Mouse (Mus musculus): ENCODE results near the gene Ikzf2. TPM values are rescaled to one million over a fixed set of nuclear protein-coding genes. Genes with fewer than 3 reads are reported as not detected.

Gene Ikzf2
- 3.7 and 4.8 TPM in 2 replicates for polyA plus RNA-seq (2016; fragmentation: Nextera tagmentation; extraction: Ambion mirVana)

DNA sequence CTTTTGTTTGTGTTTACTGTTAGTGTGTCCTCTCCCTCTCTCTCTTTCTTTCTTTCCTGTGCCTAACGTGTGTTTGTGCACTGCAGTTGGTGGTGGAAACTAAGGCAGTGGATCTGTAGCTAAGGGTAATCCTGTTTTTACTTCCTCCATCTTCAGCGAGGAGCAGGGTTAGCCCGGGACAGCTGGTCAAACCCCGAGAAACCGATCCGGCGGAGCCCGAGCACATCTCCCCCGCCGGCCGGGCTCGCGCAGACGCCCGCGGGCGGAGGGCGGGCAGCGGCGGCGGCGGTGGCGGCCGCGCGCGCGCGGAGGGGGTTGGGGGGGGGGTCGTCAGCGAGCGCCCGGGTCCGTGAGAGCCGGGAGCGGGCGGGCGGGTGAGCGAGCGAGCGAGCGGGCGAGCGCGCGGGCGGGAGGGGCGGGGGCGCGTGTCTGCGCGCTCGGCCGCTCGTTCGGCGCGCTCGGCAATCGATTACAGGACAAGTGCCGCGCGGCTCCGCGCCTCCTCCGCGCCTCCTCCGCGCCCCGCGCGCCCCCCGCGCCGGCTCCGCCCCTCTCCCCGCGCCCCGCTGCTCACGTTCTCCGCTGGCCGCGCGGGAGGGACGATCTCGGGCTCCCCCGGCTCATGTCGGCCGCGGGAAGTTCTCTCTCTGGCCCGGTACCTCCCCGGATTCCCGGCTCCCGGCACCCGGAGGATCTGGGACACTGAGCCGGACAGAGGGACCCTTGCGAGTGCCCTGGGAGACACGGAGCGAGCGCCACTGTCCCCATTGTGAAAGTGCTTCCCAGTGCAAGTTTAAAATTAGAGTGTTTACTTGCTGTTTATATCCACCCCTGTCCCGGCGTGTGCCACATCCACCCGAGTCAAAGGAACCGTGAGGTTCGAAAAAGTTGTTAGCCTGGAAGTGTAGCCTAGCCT lies at the start of gene Ikzf2:
Gene Ikzf2, minus strand, starts transcription at position 170 of the 916 bp plus-strand sequence.
- H3K9me3 ChIP-seq: no peaks in the 10 kb centered on the region
- H3K4me3 ChIP-seq (replicated peaks): peak within 1 kb of the TSS; percentile 72
- ATAC-seq (ENCODE audit: insufficient number of reproducible peaks, insufficient read depth, low FRiP score, low TSS enrichment, low read depth): peak; percentile 80
- peak within 1 kb of the TSS; percentile 77 for H3K4me2 ChIP-seq
- WGBS: under 1% methylated on average over 92 of the region's 105 CpGs
- H3K27me3 ChIP-seq: peaks cover 10% of the 10 kb centered on the region; the same call in 1 of the 2 replicates
- peak within 1 kb of the TSS; percentile 75 for H3K9ac ChIP-seq (replicated peaks)
- H3K27ac ChIP-seq: peak within 1 kb of the TSS; percentile 75
- H3K4me1 ChIP-seq (replicated peaks): peaks cover 5% of the 10 kb centered on the region; the same call in 1 of the 2 replicates
- no peaks in the 10 kb centered on the region for H3K36me3 ChIP-seq

DNA sequence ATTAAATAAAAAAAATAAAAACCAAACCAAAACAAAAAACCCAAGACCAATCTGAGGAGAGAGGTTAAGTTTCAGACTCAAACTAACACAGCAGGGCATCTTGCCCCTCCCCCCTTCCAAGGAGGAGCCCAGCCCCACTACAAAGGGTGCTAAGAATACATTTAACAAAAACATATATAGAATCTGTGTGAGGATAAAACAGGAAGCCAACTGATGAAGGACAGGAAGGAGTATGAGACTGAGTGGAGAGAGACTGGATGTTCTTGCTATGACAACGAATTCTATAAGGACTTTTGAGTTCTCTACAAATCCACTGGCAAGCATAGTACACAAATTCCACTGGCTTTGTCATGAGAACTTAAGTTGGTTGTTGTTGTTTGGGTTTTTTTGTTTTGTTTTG lies 42.7 kb upstream of the Ikzf2 start:
- ATAC-seq (ENCODE audit: insufficient number of reproducible peaks, insufficient read depth, low FRiP score, low TSS enrichment, low read depth): no peak
- no peaks in the 10 kb centered on the region for H3K27me3 ChIP-seq
- WGBS: 56% methylated on average over 1 of the region's 1 CpGs

DNA sequence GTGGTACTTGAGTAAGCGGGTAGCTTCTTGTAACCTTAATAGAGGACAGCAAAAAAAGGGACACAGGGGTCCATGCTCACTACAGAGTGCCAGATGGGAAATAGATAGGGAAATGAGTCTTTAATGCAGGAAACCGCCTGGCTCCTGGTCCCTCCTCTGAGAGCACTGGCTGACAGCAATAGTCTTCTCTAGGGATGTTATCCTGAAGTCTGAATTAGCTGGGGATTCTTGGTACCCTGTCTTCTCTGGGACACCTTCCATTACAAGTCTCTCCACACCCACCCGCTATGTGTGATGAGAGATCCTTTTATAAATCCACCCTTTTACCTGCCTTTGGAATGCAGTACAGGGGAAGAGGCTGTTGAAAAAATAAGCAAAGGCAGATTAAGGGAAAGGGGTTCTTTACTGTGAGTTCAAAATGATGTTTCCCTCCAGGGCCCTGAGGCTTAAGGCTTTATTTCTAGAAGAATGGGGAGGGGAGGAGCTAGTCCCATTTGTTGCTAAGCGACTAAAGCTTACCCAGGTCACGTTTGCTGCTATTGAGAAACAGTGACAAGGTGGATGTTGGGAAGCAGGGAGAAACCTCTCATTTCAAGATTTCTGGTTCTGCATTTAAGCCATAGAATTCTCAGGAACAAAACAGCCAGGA lies 42.1 kb upstream of the Ikzf2 start:
- Histone ChIP-seq H3K9ac (replicated peaks) (no peak overlapping the region), H3K27me3 (no peaks in the 10 kb centered on the region), H3K27ac (no peak overlapping the region), H3K4me1 (replicated peaks) (no peaks in the 10 kb centered on the region), H3K4me2 (no peak overlapping the region), H3K9me3 (no peaks in the 10 kb centered on the region), H3K36me3 (no peaks in the 10 kb centered on the region), H3K4me3 (replicated peaks) (no peak overlapping the region)
- WGBS: 39% methylated on average over 5 of the region's 5 CpGs
- peak; percentile 47; the same call in 1 of the 2 replicates for ATAC-seq (ENCODE audit: insufficient number of reproducible peaks, insufficient read depth, low FRiP score, low TSS enrichment, low read depth)

More for the DNA sequence above, 42.7 kb upstream of the Ikzf2 start:
- Histone ChIP-seq H3K27ac (no peak overlapping the region), H3K36me3 (no peaks in the 10 kb centered on the region), H3K9ac (replicated peaks) (no peak overlapping the region), H3K4me1 (replicated peaks) (no peaks in the 10 kb centered on the region), H3K9me3 (no peaks in the 10 kb centered on the region), H3K4me2 (no peak overlapping the region), H3K4me3 (replicated peaks) (no peak overlapping the region)

DNA sequence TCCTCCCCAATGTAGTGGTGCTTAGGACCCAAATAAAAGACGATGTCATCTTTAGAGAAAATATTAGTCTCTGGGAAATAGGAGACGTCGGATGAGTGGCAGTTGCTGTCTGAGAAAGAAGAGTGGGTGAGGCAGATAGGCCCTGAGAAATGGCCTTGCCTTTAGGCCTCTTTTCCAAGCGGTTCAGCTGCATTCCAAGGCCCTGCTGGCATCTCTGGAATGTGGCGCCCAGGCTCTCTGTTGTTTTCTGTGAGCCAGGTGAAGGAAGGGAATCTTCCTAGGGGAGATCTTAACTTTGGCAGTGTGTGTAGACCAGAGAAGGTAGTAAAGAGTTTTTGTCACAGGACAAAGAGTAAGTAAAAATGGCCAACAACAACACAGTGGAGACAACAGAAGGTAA lies 40.9 kb upstream of the Ikzf2 start:
- Histone ChIP-seq H3K27me3 (no peaks in the 10 kb centered on the region), H3K9ac (replicated peaks) (no peak overlapping the region), H3K4me2 (no peak overlapping the region), H3K4me3 (replicated peaks) (no peak overlapping the region), H3K36me3 (no peaks in the 10 kb centered on the region), H3K9me3 (no peaks in the 10 kb centered on the region), H3K27ac (no peak overlapping the region), H3K4me1 (replicated peaks) (no peaks in the 10 kb centered on the region)
- ATAC-seq (ENCODE audit: insufficient number of reproducible peaks, insufficient read depth, low FRiP score, low TSS enrichment, low read depth): no peak
- 45% methylated on average over 5 of the region's 5 CpGs for WGBS

DNA sequence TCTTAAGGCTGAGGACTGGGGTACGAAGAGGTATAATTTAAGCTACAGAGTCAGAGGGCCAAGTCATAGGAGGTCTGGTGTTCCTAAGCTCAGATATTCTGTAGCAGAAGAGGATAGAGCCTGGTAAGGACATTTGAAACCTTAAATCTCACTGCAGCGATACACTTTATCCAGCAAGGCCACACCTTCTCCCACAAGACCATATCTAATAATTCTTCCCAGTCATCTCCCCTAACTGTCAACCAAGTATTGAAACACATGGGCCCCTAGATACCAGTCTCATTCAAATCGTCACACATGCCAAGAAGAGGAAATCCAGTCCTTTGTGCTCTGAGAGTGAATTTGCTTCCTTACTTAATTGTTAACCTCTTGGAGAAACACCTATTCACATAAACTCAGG lies 30.1 kb upstream of the Ikzf2 start:
- no peak overlapping the region for H3K4me3 ChIP-seq (replicated peaks)
- WGBS: 83% methylated on average over 3 of the region's 3 CpGs

DNA sequence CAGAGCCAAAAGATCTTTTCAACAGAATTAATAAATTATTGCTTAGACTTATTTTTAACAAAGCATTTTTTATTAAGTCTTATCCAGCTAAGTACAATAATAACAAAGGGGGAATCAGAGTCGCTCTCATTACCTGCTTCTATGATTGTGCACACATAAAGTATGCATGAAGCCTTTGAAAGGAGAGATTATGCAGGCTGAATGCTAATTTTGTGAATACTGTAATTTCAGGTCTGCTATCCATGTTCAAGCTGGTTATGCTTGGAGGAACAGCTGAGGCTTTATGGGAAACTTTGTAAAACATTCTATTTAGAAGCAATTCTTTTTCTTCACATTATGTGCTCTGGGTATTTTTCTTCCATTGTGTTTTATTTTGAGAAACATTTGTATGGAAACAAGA lies 21.5 kb upstream of the Ikzf2 start:
- 83% methylated on average over 1 of the region's 1 CpGs for WGBS
- H3K9me3 ChIP-seq: no peaks in the 10 kb centered on the region
- no peak for ATAC-seq (ENCODE audit: insufficient number of reproducible peaks, insufficient read depth, low FRiP score, low TSS enrichment, low read depth)
- H3K27ac ChIP-seq: no peak overlapping the region
- no peaks in the 10 kb centered on the region for H3K27me3 ChIP-seq
- H3K4me3 ChIP-seq (replicated peaks): no peak overlapping the region
- H3K4me1 ChIP-seq (replicated peaks): no peaks in the 10 kb centered on the region
- no peaks in the 10 kb centered on the region for H3K36me3 ChIP-seq
- H3K9ac ChIP-seq (replicated peaks): no peak overlapping the region
- no peak overlapping the region for H3K4me2 ChIP-seq

More for the DNA sequence above, 30.1 kb upstream of the Ikzf2 start:
- no peak overlapping the region for H3K9ac ChIP-seq (replicated peaks)
- no peaks in the 10 kb centered on the region for H3K9me3 ChIP-seq
- no peaks in the 10 kb centered on the region for H3K27me3 ChIP-seq
- no peak overlapping the region for H3K4me2 ChIP-seq
- no peak for ATAC-seq (ENCODE audit: insufficient number of reproducible peaks, insufficient read depth, low FRiP score, low TSS enrichment, low read depth)
- no peak overlapping the region for H3K27ac ChIP-seq
- no peaks in the 10 kb centered on the region for H3K4me1 ChIP-seq (replicated peaks)
- H3K36me3 ChIP-seq: no peaks in the 10 kb centered on the region

DNA sequence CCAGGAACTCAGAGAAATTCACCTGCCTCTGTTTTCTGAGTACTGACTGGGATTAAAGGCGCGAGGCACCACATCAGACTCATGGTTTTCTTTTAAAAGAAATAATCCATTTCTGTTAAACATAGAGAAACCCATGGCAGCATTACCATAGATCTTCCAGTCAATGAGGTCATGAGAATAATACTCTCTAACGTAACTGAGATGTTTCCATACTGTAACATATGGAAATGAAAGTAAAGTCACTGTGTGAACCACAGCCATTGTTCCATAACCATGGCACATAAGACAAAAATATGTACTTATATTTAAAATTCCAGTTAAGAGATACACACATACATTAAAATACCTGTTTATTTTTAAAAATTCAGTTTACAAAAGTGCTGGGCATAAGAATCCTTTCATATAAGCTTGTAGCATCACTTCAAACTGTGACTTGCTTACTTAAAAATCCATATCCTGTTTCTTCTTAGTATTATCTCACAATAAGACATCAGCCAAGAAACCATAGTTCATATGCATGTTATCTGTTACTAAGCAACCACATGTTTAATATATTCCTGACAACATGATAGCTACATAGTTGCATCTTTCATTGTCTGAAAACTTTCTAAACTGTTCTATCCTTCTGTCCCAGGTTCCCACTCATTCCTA lies 16.6 kb upstream of the Ikzf2 start:
- Histone ChIP-seq H3K4me3 (replicated peaks) (no peak overlapping the region), H3K36me3 (no peaks in the 10 kb centered on the region), H3K27ac (no peak overlapping the region), H3K27me3 (no peaks in the 10 kb centered on the region), H3K9me3 (no peaks in the 10 kb centered on the region), H3K9ac (replicated peaks) (no peak overlapping the region), H3K4me1 (replicated peaks) (no peaks in the 10 kb centered on the region), H3K4me2 (no peak overlapping the region)
- 87% methylated on average over 3 of the region's 3 CpGs for WGBS
- no peak for ATAC-seq (ENCODE audit: insufficient number of reproducible peaks, insufficient read depth, low FRiP score, low TSS enrichment, low read depth)

DNA sequence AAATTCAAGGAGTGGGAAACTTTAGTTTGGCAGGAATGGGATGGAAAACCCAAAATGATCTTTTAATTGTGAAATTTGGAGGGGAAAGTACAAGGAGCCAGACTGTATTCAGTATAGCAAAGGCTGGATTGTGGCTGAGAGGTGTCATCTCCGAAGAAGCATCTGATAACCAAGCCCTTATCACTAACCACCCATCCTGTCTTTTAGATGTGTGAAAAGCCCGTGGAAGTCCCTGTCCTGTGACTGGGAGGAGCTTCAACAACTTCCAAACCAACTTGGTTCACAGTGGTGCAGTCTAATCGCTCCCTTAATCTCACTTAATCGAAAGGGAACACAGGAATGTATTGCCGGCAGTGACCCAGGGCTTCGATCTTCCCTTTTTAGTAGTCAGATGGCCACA lies 4.9 kb upstream of the Ikzf2 start:
- H3K4me2 ChIP-seq: no peak overlapping the region
- H3K4me3 ChIP-seq (replicated peaks): no peak overlapping the region
- H3K4me1 ChIP-seq (replicated peaks): no peaks in the 10 kb centered on the region
- no peak overlapping the region for H3K9ac ChIP-seq (replicated peaks)
- H3K36me3 ChIP-seq: no peaks in the 10 kb centered on the region
- no peak overlapping the region for H3K27ac ChIP-seq
- H3K27me3 ChIP-seq: no peaks in the 10 kb centered on the region
- no peak for ATAC-seq (ENCODE audit: insufficient number of reproducible peaks, insufficient read depth, low FRiP score, low TSS enrichment, low read depth)
- WGBS: 76% methylated on average over 6 of the region's 6 CpGs
- no peaks in the 10 kb centered on the region for H3K9me3 ChIP-seq

DNA sequence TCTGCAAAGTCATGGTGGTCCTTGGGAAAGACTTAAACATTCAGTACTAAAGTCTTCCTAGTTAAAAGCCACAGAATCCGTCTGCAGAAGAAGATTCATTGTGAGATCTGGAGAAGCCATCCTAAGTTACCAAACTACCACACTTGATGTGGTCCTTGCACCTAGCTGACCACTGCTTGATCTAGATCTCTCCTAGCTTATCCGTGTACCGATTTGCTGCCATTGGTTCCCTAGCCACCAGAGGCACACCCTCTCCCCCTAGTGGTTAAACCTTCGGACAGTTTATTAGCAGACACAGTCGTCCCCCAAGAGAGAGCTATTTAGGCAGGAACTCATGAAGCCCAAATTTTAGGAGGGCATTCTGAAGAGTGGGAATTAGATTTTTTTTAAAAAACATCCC lies 1.9 kb upstream of the Ikzf2 start:
- 2% methylated on average over 5 of the region's 5 CpGs for WGBS
- H3K4me2 ChIP-seq: peak overlapping the region; percentile 26
- no peak overlapping the region for H3K4me3 ChIP-seq (replicated peaks)

DNA sequence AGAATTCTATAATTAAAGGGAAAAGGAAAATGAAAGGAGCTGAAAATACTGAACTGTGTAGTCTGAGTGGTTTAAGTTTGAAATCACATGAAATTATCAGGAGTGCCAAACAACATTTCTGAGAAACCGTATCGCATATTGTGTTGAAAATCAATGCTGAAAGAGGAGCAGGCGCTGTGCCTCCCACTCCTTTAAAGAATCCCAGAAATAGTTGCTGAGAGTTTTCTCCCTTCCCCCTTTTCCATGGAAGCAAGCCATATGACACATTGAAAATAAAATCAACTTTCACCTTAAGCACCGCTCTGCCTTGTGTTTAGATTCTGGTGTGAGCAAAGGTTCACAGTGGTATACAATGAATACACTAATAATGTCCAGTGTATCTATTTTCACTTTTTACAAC lies 1.1 kb upstream of the Ikzf2 start:
- no peaks in the 10 kb centered on the region for H3K9me3 ChIP-seq
- H3K4me2 ChIP-seq: peak overlapping the region; percentile 77
- whole genome bisulfite sequencing: 14% methylated on average over 4 of the region's 4 CpGs
- H3K4me3 ChIP-seq (replicated peaks): peak overlapping the region; percentile 72
- H3K27ac ChIP-seq: no peak overlapping the region
- H3K4me1 ChIP-seq (replicated peaks): peaks cover 5% of the 10 kb centered on the region; the same call in 1 of the 2 replicates
- H3K9ac ChIP-seq (replicated peaks): no peak overlapping the region
- ATAC-seq (ENCODE audit: insufficient number of reproducible peaks, insufficient read depth, low FRiP score, low TSS enrichment, low read depth): no peak
- peaks cover 10% of the 10 kb centered on the region; the same call in 1 of the 2 replicates for H3K27me3 ChIP-seq
- H3K36me3 ChIP-seq: no peaks in the 10 kb centered on the region

More for the DNA sequence above, 1.9 kb upstream of the Ikzf2 start:
- Histone ChIP-seq H3K9ac (replicated peaks) (no peak overlapping the region), H3K27me3 (peaks cover 8% of the 10 kb centered on the region; the same call in 1 of the 2 replicates), H3K9me3 (no peaks in the 10 kb centered on the region), H3K27ac (no peak overlapping the region), H3K36me3 (no peaks in the 10 kb centered on the region), H3K4me1 (replicated peaks) (peaks cover 5% of the 10 kb centered on the region; the same call in 1 of the 2 replicates)
- 0 out of 2 replicates have a peak, but pooled peaks have one; percentile 30 for ATAC-seq (ENCODE audit: insufficient number of reproducible peaks, insufficient read depth, low FRiP score, low TSS enrichment, low read depth)

DNA sequence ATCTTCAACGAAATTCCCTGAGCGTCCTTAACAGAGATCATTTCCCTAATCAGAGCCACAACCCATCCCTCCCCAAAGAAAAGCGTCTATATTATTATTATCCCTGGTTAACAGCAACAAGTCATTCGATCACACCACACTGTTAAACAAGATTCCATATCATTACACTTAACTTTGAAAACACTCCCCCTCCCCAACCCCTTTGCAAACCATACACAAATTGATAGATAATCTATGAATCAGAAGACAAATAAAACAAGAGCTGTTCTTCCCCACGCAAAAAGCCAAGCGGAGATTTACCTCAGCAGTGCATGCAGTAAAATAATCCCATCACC lies 337 bp downstream of the Ikzf2 start:
- under 1% methylated on average over 6 of the region's 6 CpGs for WGBS
- Histone ChIP-seq H3K9me3 (no peaks in the 10 kb centered on the region), H3K36me3 (no peaks in the 10 kb centered on the region), H3K9ac (replicated peaks) (peak overlapping the region; percentile 75), H3K4me1 (replicated peaks) (peaks cover 5% of the 10 kb centered on the region; the same call in 1 of the 2 replicates), H3K27me3 (peaks cover 10% of the 10 kb centered on the region; the same call in 1 of the 2 replicates), H3K27ac (0 out of 2 replicates have a peak overlapping the region, but pooled peaks have one; percentile 75), H3K4me2 (peak overlapping the region; percentile 77), H3K4me3 (replicated peaks) (peak overlapping the region; percentile 72)
- ATAC-seq (ENCODE audit: insufficient number of reproducible peaks, insufficient read depth, low FRiP score, low TSS enrichment, low read depth): no peak

Data from limb, embryonic 12.5 days (tissue).